In genomic region chr8:87734902-87735301, GRCm38 (mm10) we compare ENCODE assay signal across 13 mouse cellular contexts.
DNase-seq lines count a peak whose midpoint lies in the region; ATAC-seq and TF ChIP-seq lines count a peak whose summit lies in the region.
"Had no signal": no experiment of that assay in that cellular context is flagged by ENCODE, and none has a peak within 500 bp of the region (broad histone marks: within the 10 kb centered on the region; RNA-seq: fewer than 3 reads in every experiment).

No protein-coding gene starts in this region.

- no peak overlapping the region for H3K4me2 ChIP-seq in heart, embryonic 11.5 days
- no peak overlapping the region for H3K4me2 ChIP-seq in embryonic facial prominence, embryonic 11.5 days (ENCODE audit: low read depth, low read length)
- no peak overlapping the region for H3K4me2 ChIP-seq in hindbrain, embryonic 16.5 days (ENCODE audit: low read length)
- no peak overlapping the region for H3K4me2 ChIP-seq in midbrain, embryonic 14.5 days (ENCODE audit: low read length)

- TF ChIP-seq POLR2A in heart, adult 2 months (IDR thresholded peaks at IDR 0.05; ENCODE audit: insufficient read depth, low read depth, low read length), result no peak

- H3K27ac ChIP-seq in heart, embryonic 11.5 days (ENCODE audit: low read depth, low read length), result no peak overlapping the region
- no peak overlapping the region for H3K27ac ChIP-seq in heart, adult 2 months
- H3K27ac ChIP-seq in embryonic facial prominence, embryonic 11.5 days (replicated peaks; ENCODE audit: low read depth, low read length), result peak overlapping the region; percentile 13; the same call in 1 of the 2 replicates
- H3K27ac ChIP-seq in hindbrain, embryonic 16.5 days (ENCODE audit: low read depth, low read length), result peak overlapping the region; percentile 19; the same call in 1 of the 2 replicates
- H3K27ac ChIP-seq in midbrain, embryonic 14.5 days (replicated peaks; ENCODE audit: low read depth, low read length), result peak overlapping the region; percentile 57; the same call in 1 of the 2 replicates

- no peaks in the 10 kb centered on the region for H3K9me3 ChIP-seq in heart, embryonic 11.5 days (replicated peaks; ENCODE audit: control insufficient read depth, low read length)
- H3K9me3 ChIP-seq in embryonic facial prominence, embryonic 11.5 days (replicated peaks; ENCODE audit: control insufficient read depth, low read length), result no peaks in the 10 kb centered on the region
- H3K9me3 ChIP-seq in hindbrain, embryonic 16.5 days (ENCODE audit: control insufficient read depth, low read length), result no peaks in the 10 kb centered on the region
- no peaks in the 10 kb centered on the region for H3K9me3 ChIP-seq in midbrain, embryonic 14.5 days (ENCODE audit: control insufficient read depth, low read length)

- peaks cover 14% of the 10 kb centered on the region for H3K4me1 ChIP-seq in heart, embryonic 11.5 days (ENCODE audit: control insufficient read depth, insufficient read depth, low read length)
- H3K4me1 ChIP-seq in heart, adult 2 months (ENCODE audit: control insufficient read depth, insufficient read depth, low read length), result no peaks in the 10 kb centered on the region
- no peaks in the 10 kb centered on the region for H3K4me1 ChIP-seq in embryonic facial prominence, embryonic 11.5 days (ENCODE audit: control insufficient read depth, insufficient read depth, low read length)
- peaks cover 27% of the 10 kb centered on the region for H3K4me1 ChIP-seq in hindbrain, embryonic 16.5 days (ENCODE audit: control insufficient read depth, insufficient read depth, low read depth, low read length)
- peaks cover 30% of the 10 kb centered on the region for H3K4me1 ChIP-seq in midbrain, embryonic 14.5 days (ENCODE audit: control insufficient read depth, insufficient read depth, low read length)

- no peak for TF ChIP-seq EP300 in heart, adult 2 months (IDR thresholded peaks at IDR 0.05; ENCODE audit: insufficient read depth, low read depth, low read length)

- no peak for DNase-seq in heart, adult 2 months
- DNase-seq in embryonic facial prominence, embryonic 11.5 days (ENCODE audit: low spot score), result no peak
- no peak for DNase-seq in midbrain, embryonic 14.5 days
- DNase-seq in ovary, postnatal 10 days (ENCODE audit: low spot score), result no peak
- DNase-seq in liver, result no peak
- DNase-seq in spleen, postnatal 14 days (ENCODE audit: low spot score in 2 of 2), result no peak
- DNase-seq: adrenal gland, postnatal 10 days; B cell, adult 2 months; cerebellum, postnatal 14 days; kidney, adult 2 months; liver, postnatal 0 days had no signal

- H3K79me2 ChIP-seq in heart, adult 2 months (replicated peaks; ENCODE audit: control insufficient read depth, insufficient read depth, low read length), result no peaks in the 10 kb centered on the region

- 0 out of 2 replicates have a peak overlapping the region, but pooled peaks have one; percentile 4 for H3K9ac ChIP-seq in heart, embryonic 11.5 days (ENCODE audit: low read depth, low read length)
- H3K9ac ChIP-seq in heart, adult 2 months (ENCODE audit: low read depth, low read length), result no peak overlapping the region
- no peak overlapping the region for H3K9ac ChIP-seq in embryonic facial prominence, embryonic 11.5 days (replicated peaks; ENCODE audit: low read length)
- H3K9ac ChIP-seq in hindbrain, embryonic 16.5 days (ENCODE audit: low read depth, low read length), result no peak overlapping the region
- H3K9ac ChIP-seq in midbrain, embryonic 14.5 days (replicated peaks; ENCODE audit: low read length), result no peak overlapping the region
- H3K9ac ChIP-seq: liver, postnatal 0 days had no signal

- H3K27me3 ChIP-seq in heart, embryonic 11.5 days (ENCODE audit: control insufficient read depth, insufficient read depth, low read length), result no peaks in the 10 kb centered on the region
- H3K27me3 ChIP-seq in heart, adult 2 months (ENCODE audit: control insufficient read depth, insufficient read depth, low read length), result no peaks in the 10 kb centered on the region
- no peaks in the 10 kb centered on the region for H3K27me3 ChIP-seq in embryonic facial prominence, embryonic 11.5 days (ENCODE audit: control insufficient read depth, insufficient read depth, low read length)
- no peaks in the 10 kb centered on the region for H3K27me3 ChIP-seq in hindbrain, embryonic 16.5 days (replicated peaks; ENCODE audit: control insufficient read depth, insufficient read depth, low read length)
- H3K27me3 ChIP-seq in midbrain, embryonic 14.5 days (ENCODE audit: control insufficient read depth, insufficient read depth, low read length), result no peaks in the 10 kb centered on the region

- H3K36me3 ChIP-seq in heart, embryonic 11.5 days (ENCODE audit: control insufficient read depth, insufficient read depth, low read length), result no peaks in the 10 kb centered on the region
- no peaks in the 10 kb centered on the region for H3K36me3 ChIP-seq in heart, adult 2 months (ENCODE audit: control insufficient read depth, insufficient read depth, low read length)
- H3K36me3 ChIP-seq in embryonic facial prominence, embryonic 11.5 days (replicated peaks; ENCODE audit: control insufficient read depth, insufficient read depth, low read depth, low read length), result no peaks in the 10 kb centered on the region
- H3K36me3 ChIP-seq in hindbrain, embryonic 16.5 days (ENCODE audit: control insufficient read depth, insufficient read depth, low read length), result no peaks in the 10 kb centered on the region
- H3K36me3 ChIP-seq in midbrain, embryonic 14.5 days (ENCODE audit: control insufficient read depth, insufficient read depth, low read length), result no peaks in the 10 kb centered on the region

- H3K4me3 ChIP-seq in heart, embryonic 11.5 days (ENCODE audit: low read depth, low read length), result no peak overlapping the region
- no peak overlapping the region for H3K4me3 ChIP-seq in heart, adult 2 months
- no peak overlapping the region for H3K4me3 ChIP-seq in embryonic facial prominence, embryonic 11.5 days (ENCODE audit: low read depth, low read length)
- no peak overlapping the region for H3K4me3 ChIP-seq in hindbrain, embryonic 16.5 days (ENCODE audit: low read length)
- no peak overlapping the region for H3K4me3 ChIP-seq in midbrain, embryonic 14.5 days (replicated peaks; ENCODE audit: low read depth, low read length)

- TF ChIP-seq CTCF in heart, adult 2 months (IDR thresholded peaks at IDR 0.05), result no peak

- ATAC-seq in heart, embryonic 11.5 days (replicated peaks; ENCODE audit: insufficient number of reproducible peaks, low FRiP score, low TSS enrichment), result 0 out of 2 replicates have a peak, but pooled peaks have one; percentile 55
- 0 out of 2 replicates have a peak, but pooled peaks have one; percentile 18 for ATAC-seq in embryonic facial prominence, embryonic 11.5 days (replicated peaks; ENCODE audit: insufficient number of reproducible peaks, low FRiP score, low TSS enrichment, low read depth)
- peak; percentile 67 for ATAC-seq in hindbrain, embryonic 16.5 days
- ATAC-seq in midbrain, embryonic 14.5 days (ENCODE audit: low FRiP score, low TSS enrichment), result no peak
- ATAC-seq: liver, postnatal 0 days had no signal

- WGBS in heart, embryonic 11.5 days (ENCODE audit: insufficient replicate concordance), result 70% methylated on average over 4 of the region's 4 CpGs
- 61% methylated on average over 4 of the region's 4 CpGs for WGBS in heart, adult 2 months
- WGBS in embryonic facial prominence, embryonic 11.5 days, result 52% methylated on average over 3 of the region's 4 CpGs
- 59% methylated on average over 4 of the region's 4 CpGs for WGBS in hindbrain, embryonic 16.5 days
- WGBS in midbrain, embryonic 14.5 days, result 51% methylated on average over 4 of the region's 4 CpGs

- intact Hi-C loops in heart, adult 2 months (cut with DNase I), result no loop called here

Comparison
In these comparisons a context has a peak if more than half of its experiments do, and no peak if none do; other contexts are left out.
1. H3K27ac ChIP-seq: peak in embryonic facial prominence, embryonic 11.5 days (single experiment), hindbrain, embryonic 16.5 days (single experiment) and midbrain, embryonic 14.5 days (single experiment); none in heart, embryonic 11.5 days (single experiment) and heart, adult 2 months (single experiment).